Mouse (Mus musculus) ES-E14 (cell line): ENCODE results near the gene Tnnc2. TPM values are rescaled to one million over a fixed set of nuclear protein-coding genes. Genes with fewer than 3 reads are reported as not detected.
A peak's percentile ranks its signal among the peaks of the same experiment; 100 is the strongest.

ENCODE experiments used
- DNase-seq: peaks from one replicate; pipeline ENCODE4 v3.0.0-alpha.2; 2013; ENCODE audit warnings: low read depth, low spot score
- H3K27ac ChIP-seq: 2 replicates; pipeline ENCODE4 v1.5.1; 2012; ENCODE audit warnings: low read depth, mild to moderate bottlenecking, low read length, moderate library complexity, mixed read lengths; ENCODE audit not compliant: poor library complexity, insufficient read depth, severe bottlenecking
- H3K36me3 ChIP-seq: 2 replicates; pipeline ENCODE4 v1.6.1; 2012; ENCODE audit warnings: mild to moderate bottlenecking, low read length, moderate library complexity, mixed read lengths; ENCODE audit not compliant: control insufficient read depth, poor library complexity, insufficient read depth, severe bottlenecking
- H3K4me1 ChIP-seq, 2 experiments: fragments of 150-350 bp in 1 of 2; sonication (generic) in 1 of 2; 2 replicates each; pipeline ENCODE4 v1.6.1; 2012; ENCODE audit warnings: low read length in 2 of 2, mild to moderate bottlenecking in 1 of 2, mixed read lengths in 1 of 2; ENCODE audit not compliant: control insufficient read depth in 2 of 2, insufficient read depth in 2 of 2, poor library complexity in 1 of 2
- H3K4me3 ChIP-seq, 2 experiments: fragments of 150-350 bp in 1 of 2; sonication (generic) in 1 of 2; 2 replicates each; pipeline ENCODE4 v1.5.1; 2012; ENCODE audit warnings: low read length in 2 of 2, low read depth in 1 of 2, mild to moderate bottlenecking in 1 of 2, mixed read lengths in 1 of 2; ENCODE audit not compliant: insufficient read depth in 1 of 2, poor library complexity in 1 of 2, severe bottlenecking in 1 of 2
- H3K9ac ChIP-seq: 2 replicates; pipeline ENCODE4 v1.6.1; 2012; ENCODE audit warnings: low read depth, mild to moderate bottlenecking, low read length, mixed read lengths; ENCODE audit not compliant: poor library complexity, insufficient read depth, severe bottlenecking
- H3K9me3 ChIP-seq: fragments of 150-350 bp; sonication (generic); 2 replicates; pipeline ENCODE4 v1.6.1; 2012; ENCODE audit warnings: low read depth, mild to moderate bottlenecking, low read length; ENCODE audit not compliant: control insufficient read depth, insufficient read depth
- CHD2 ChIP-seq: IDR thresholded peaks from 2 replicates; pipeline ENCODE4 v1.6.1; 2014; ENCODE audit warnings: mild to moderate bottlenecking, low read depth, low read length, inconsistent platforms
- HCFC1 ChIP-seq: IDR thresholded peaks from 2 replicates; pipeline ENCODE4 v1.6.1; 2012; ENCODE audit warnings: low read length, inconsistent platforms, borderline replicate concordance; ENCODE audit not compliant: insufficient read depth
- MAFK ChIP-seq: IDR thresholded peaks from 2 replicates; pipeline ENCODE4 v1.6.1; 2014; ENCODE audit warnings: mild to moderate bottlenecking, low read depth, low read length, inconsistent platforms; ENCODE audit not compliant: insufficient read depth
- ZC3H11A ChIP-seq: IDR thresholded peaks from 2 replicates; pipeline ENCODE4 v1.6.1; 2012; ENCODE audit warnings: low read depth, mild to moderate bottlenecking, inconsistent platforms, low read length, borderline replicate concordance
- ZNF384 ChIP-seq: IDR thresholded peaks from 2 replicates; pipeline ENCODE4 v1.6.1; 2012; ENCODE audit warnings: low read depth, low read length, inconsistent platforms
- in situ Hi-C, 2 experiments: fragments of 600-800 bp; cut with MboI; formaldehyde crosslinking; loops; one replicate each; pipeline ENCODE4 v1.15.1; 2025; ENCODE audit warnings: low sequenced_read_pairs in 2 of 2, inconsistent platforms in 1 of 2; ENCODE audit not compliant: unreplicated experiment in 2 of 2
- total RNA-seq: library from RNA; depleted of rRNA; stranded (reverse); fragments of 300-350 nt; gene quantifications from 2 replicates; pipeline ENCODE4 v1.2.3, GENCODE M21; 2012

Gene Tnnc2
- total RNA-seq, 1 experiment = 1.7 TPM

GRCm38 (mm10) chr2:164767812-164768540, 11.8 kb downstream of the Tnnc2 start:
- Histone ChIP-seq H3K27ac (no peak overlapping the region), H3K36me3 (peaks cover 58% of the 10 kb centered on the region), H3K4me3 (peak overlapping the region; percentile 24 to 44), H3K9ac (peak overlapping the region; percentile 63; the same call in 1 of the 2 replicates), H3K9me3 (no peaks in the 10 kb centered on the region), H3K4me1 (peaks cover 0 to 6% of the 10 kb centered on the region in 2 experiments; a peak in 1 of 4 replicates)
- in situ Hi-C loops = no loop called here
- no peak for DNase-seq
- TF ChIP-seq ZC3H11A = no peak
- no peak for TF ChIP-seq HCFC1
- no peak for TF ChIP-seq MAFK
- TF ChIP-seq CHD2 = no peak
- no peak for TF ChIP-seq ZNF384

- H3K4me3 ChIP-seq = no peak overlapping the region
- H3K36me3 ChIP-seq = peaks cover 59% of the 10 kb centered on the region
- H3K9me3 ChIP-seq = no peaks in the 10 kb centered on the region
- no peak overlapping the region for H3K27ac ChIP-seq
- peaks cover 2 to 3% of the 10 kb centered on the region in 2 experiments; a peak in 1 of 4 replicates for H3K4me1 ChIP-seq
- H3K9ac ChIP-seq = no peak overlapping the region
- in situ Hi-C loops = no loop called here
- no peak for DNase-seq
- no peak for TF ChIP-seq CHD2
- no peak for TF ChIP-seq ZC3H11A
- TF ChIP-seq HCFC1 = no peak
- TF ChIP-seq MAFK = no peak
- no peak for TF ChIP-seq ZNF384
These were observed 13.9 kb downstream of the Tnnc2 start for GRCm38 (mm10) chr2:164765841-164766240.

GRCm38 (mm10) chr2:164762593-164762992, 17.2 kb downstream of the Tnnc2 start:
- Histone ChIP-seq H3K36me3 (peaks cover 71% of the 10 kb centered on the region), H3K27ac (no peak overlapping the region), H3K4me1 (peaks cover 2 to 3% of the 10 kb centered on the region in 2 experiments; a peak in 2 of 4 replicates), H3K9me3 (no peaks in the 10 kb centered on the region), H3K9ac (no peak overlapping the region), H3K4me3 (no peak overlapping the region)
- in situ Hi-C loops = no loop called here
- TF ChIP-seq ZNF384 = no peak
- TF ChIP-seq MAFK = no peak
- TF ChIP-seq HCFC1 = no peak
- no peak for TF ChIP-seq ZC3H11A
- no peak for TF ChIP-seq CHD2
- no peak for DNase-seq

GRCm38 (mm10) chr2:164761971-164762370, 17.8 kb downstream of the Tnnc2 start:
- no peak for DNase-seq
- Histone ChIP-seq H3K36me3 (peaks cover 70% of the 10 kb centered on the region), H3K4me1 (peaks cover 2 to 3% of the 10 kb centered on the region in 2 experiments; a peak in 1 of 4 replicates), H3K9me3 (no peaks in the 10 kb centered on the region), H3K9ac (no peak overlapping the region), H3K27ac (peak overlapping the region; percentile 30), H3K4me3 (no peak overlapping the region)
- TF ChIP-seq ZNF384 = no peak
- TF ChIP-seq MAFK = no peak
- TF ChIP-seq ZC3H11A = no peak
- no peak for TF ChIP-seq CHD2
- no peak for TF ChIP-seq HCFC1
- in situ Hi-C loops = no loop called here
